Mouse (Mus musculus): Measurements from ENCODE around the gene Tbc1d22a.

DNA sequence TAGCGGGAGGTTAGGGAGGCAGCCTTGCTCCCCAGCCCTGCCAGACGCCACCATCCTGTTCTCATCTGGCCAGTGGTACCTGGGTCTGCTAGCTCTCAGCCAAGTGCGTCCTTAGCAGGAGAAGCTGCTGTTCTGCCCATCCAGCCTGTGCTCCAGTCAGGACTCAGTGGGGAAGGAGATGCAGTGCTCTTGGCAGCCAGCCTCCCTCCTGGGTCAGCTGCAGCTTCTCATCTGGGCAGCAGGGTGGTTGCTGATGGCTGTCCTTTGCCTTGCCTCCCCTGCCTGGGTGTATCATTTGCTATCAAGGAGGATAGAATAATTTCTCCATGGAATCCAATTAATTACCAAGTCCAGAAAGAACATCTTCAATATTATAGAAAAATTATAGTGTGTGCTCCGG lies 152.5 kb downstream of the Tbc1d22a start:
- no peak for TF ChIP-seq CTCF (IDR thresholded peaks at IDR 0.05; ENCODE audit: extremely low read depth, insufficient read length, insufficient replicate concordance, low read depth, low read length)
- TF ChIP-seq POLR2A (IDR thresholded peaks at IDR 0.05; ENCODE audit: low read depth, low read length), result no peak
